28 mouse cellular contexts compared by ENCODE assay signal in the genomic region with DNA sequence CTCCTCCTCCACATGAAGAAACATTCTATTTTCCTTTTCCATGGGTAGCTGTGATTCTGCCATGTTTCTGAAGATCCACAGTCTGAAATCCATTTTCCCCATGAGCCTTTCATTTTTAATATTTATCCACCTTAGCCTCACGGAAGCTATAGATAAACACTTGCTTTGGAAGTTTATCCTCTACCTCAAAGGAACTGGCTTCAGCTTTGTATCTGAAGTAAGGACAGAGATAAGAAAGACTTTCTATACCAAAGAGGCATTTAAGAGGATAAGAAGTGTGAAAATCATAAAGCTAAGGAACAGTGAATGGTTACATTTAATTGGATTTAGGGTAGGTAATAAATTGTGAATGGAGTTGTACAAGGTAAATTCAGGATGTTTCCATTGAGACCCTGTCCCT.
"Had no signal": no experiment of that assay in that cellular context is flagged by ENCODE, and none has a peak within 500 bp of the region (broad histone marks: within the 10 kb centered on the region; RNA-seq: fewer than 3 reads in every experiment).

No protein-coding gene starts in this region.

- H3K27me3 ChIP-seq: embryonic facial prominence, embryonic 12.5 days; embryonic facial prominence, embryonic 13.5 days; embryonic facial prominence, embryonic 15.5 days; forebrain, embryonic 12.5 days; forebrain, embryonic 13.5 days; forebrain, embryonic 15.5 days had no signal

- H3K9me3 ChIP-seq: embryonic facial prominence, embryonic 10.5 days; embryonic facial prominence, embryonic 12.5 days; embryonic facial prominence, embryonic 13.5 days; embryonic facial prominence, embryonic 15.5 days; forebrain, embryonic 10.5 days; forebrain, embryonic 12.5 days; forebrain, embryonic 13.5 days; forebrain, embryonic 15.5 days; heart, embryonic 10.5 days had no signal

- H3K9ac ChIP-seq: embryonic facial prominence, embryonic 12.5 days; embryonic facial prominence, embryonic 13.5 days; embryonic facial prominence, embryonic 15.5 days; forebrain, embryonic 12.5 days; forebrain, embryonic 13.5 days; forebrain, embryonic 15.5 days; forebrain, postnatal 0 days had no signal

- H3K36me3 ChIP-seq: embryonic facial prominence, embryonic 10.5 days; embryonic facial prominence, embryonic 12.5 days; embryonic facial prominence, embryonic 13.5 days; embryonic facial prominence, embryonic 15.5 days; forebrain, embryonic 10.5 days; forebrain, embryonic 12.5 days; forebrain, embryonic 15.5 days; heart, embryonic 10.5 days had no signal

- H3K4me1 ChIP-seq: embryonic facial prominence, embryonic 10.5 days; embryonic facial prominence, embryonic 12.5 days; embryonic facial prominence, embryonic 13.5 days; embryonic facial prominence, embryonic 15.5 days; forebrain, embryonic 10.5 days; forebrain, embryonic 12.5 days; forebrain, embryonic 13.5 days; forebrain, embryonic 15.5 days; heart, embryonic 10.5 days had no signal

- ATAC-seq: forebrain, embryonic 13.5 days; forebrain, embryonic 14.5 days; forebrain, embryonic 15.5 days; forebrain, embryonic 16.5 days; forebrain, postnatal 0 days had no signal

- DNase-seq: cerebellum, adult 9-10 months; cerebellum, adult 9-11 months; cerebellum, postnatal 10 days; cerebellum, postnatal 14 days; cerebellum, postnatal 25 days; cerebellum, postnatal 36 days; embryo, embryonic 11 days; forebrain, postnatal 0 days; gastrocnemius, adult 2 months; gastrocnemius, postnatal 10 days; gastrocnemius, postnatal 14 days; gastrocnemius, postnatal 25 days; gastrocnemius, postnatal 36 days; heart, adult 11 months; heart, adult 18-20 months; heart, adult 2 months had no signal

- H3K4me3 ChIP-seq: embryonic facial prominence, embryonic 10.5 days; embryonic facial prominence, embryonic 12.5 days; embryonic facial prominence, embryonic 13.5 days; embryonic facial prominence, embryonic 15.5 days; erythroblast, embryonic 14.5 days; forebrain, embryonic 10.5 days; forebrain, embryonic 12.5 days; forebrain, embryonic 13.5 days; forebrain, embryonic 15.5 days; gastrocnemius, adult 2 months; heart, adult 2 months; heart, embryonic 10.5 days had no signal

- H3K27ac ChIP-seq: embryonic facial prominence, embryonic 10.5 days; embryonic facial prominence, embryonic 12.5 days; embryonic facial prominence, embryonic 13.5 days; embryonic facial prominence, embryonic 15.5 days; forebrain, embryonic 10.5 days; forebrain, embryonic 12.5 days; forebrain, embryonic 13.5 days; forebrain, embryonic 15.5 days; gastrocnemius, adult 2 months; heart, adult 2 months; heart, embryonic 10.5 days had no signal
